Mouse (Mus musculus): ENCODE results near the gene Emid1. TPM values are rescaled to one million over a fixed set of nuclear protein-coding genes. Genes with fewer than 3 reads are reported as not detected.
A peak's percentile ranks its signal among the peaks of the same experiment; 100 is the strongest.

Emid1 gene
- polyA plus RNA-seq, 1 experiment from 2014 or later = 27.6 TPM

- peaks cover 15% of the 10 kb centered on the region for H3K27me3 ChIP-seq (replicated peaks)
- peaks cover 53% of the 10 kb centered on the region for H3K36me3 ChIP-seq
- no peak overlapping the region for H3K9ac ChIP-seq
- peaks cover 16% of the 10 kb centered on the region for H3K4me1 ChIP-seq
- no peaks in the 10 kb centered on the region for H3K9me3 ChIP-seq
- no peak overlapping the region for H3K4me3 ChIP-seq
- WGBS = 85% methylated on average over 9 of the region's 9 CpGs
- H3K4me2 ChIP-seq (replicated peaks) = no peak overlapping the region
- no peak overlapping the region for H3K27ac ChIP-seq
- no peak for ATAC-seq (ENCODE audit: low FRiP score, low read depth)
These were observed 83.7 kb downstream of the Emid1 start for GRCm38 (mm10) chr11:5068126-5068971.

DNA sequence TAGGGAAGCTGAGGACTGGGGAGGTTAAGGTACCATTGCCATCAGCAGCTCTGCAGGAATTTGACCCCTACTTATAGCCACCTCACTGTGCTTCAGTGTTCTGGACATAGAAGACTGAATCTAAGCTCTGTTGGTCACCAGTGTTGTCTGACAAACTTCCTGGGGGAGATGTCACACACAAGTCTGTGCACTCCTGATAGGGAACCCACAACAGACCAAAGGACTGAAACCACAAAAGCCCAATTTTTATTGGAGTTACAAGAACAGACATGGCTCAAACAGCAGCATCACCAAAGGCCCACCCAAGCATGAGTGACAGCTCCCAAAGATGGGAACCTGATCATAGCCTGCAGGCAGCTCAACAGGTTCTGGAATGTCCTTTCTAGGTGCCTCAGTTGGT, 85.0 kb downstream of the Emid1 start:
- Histone ChIP-seq H3K4me3 (no peak overlapping the region), H3K9me3 (no peaks in the 10 kb centered on the region), H3K4me1 (peaks cover 28% of the 10 kb centered on the region), H3K27ac (no peak overlapping the region), H3K9ac (no peak overlapping the region), H3K27me3 (replicated peaks) (peaks cover 28% of the 10 kb centered on the region), H3K36me3 (peaks cover 40% of the 10 kb centered on the region), H3K4me2 (replicated peaks) (no peak overlapping the region)
- ATAC-seq (ENCODE audit: low FRiP score, low read depth) = no peak

DNA sequence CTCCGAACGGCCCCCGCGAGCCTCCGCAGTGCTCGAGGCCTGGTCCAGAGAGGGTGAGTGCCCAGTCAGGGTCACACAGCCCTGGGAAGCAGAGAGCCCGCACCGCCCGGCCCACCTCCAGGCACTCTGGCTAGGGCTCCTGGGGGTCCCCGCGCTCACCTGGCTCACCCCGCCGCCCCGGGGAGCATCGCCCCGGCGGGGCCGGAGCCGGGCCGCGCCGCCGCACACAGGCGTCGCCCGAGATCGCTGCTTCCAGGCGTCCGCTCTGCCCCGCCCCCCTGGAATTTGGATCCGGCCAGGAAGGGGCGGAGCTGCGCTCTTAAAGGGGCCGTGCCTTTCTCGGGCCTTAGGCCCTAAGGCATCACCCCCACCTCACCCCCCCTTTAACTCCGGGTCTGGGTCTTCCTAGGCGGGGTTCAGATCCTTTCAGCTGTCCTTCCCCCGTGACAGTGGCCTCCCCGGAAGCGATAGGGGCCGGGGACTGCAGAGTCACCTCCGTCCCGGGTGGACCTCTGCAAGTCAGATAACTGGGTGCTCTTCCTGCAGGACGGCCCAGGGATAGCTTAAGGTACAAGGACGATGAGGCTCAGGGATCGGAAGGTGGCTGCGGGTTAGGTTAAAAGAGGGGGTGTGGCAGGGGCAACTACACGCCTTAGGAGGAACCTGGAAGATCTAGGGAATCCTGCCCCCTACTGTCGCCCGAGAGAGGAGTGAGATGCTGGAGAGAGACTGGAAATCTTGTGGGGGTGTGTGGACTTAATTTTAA, 86.8 kb downstream of the Emid1 start, which contains the start of gene Gas2l1:
Gene Gas2l1 (minus strand): TSS at position 272 of the 766 bp plus-strand sequence.
- Histone ChIP-seq H3K9me3 (no peaks in the 10 kb centered on the region), H3K36me3 (peaks cover 22% of the 10 kb centered on the region), H3K9ac (peak within 1 kb of the TSS; percentile 61), H3K4me1 (peaks cover 41% of the 10 kb centered on the region), H3K4me3 (peak within 1 kb of the TSS; percentile 66), H3K27me3 (replicated peaks) (peaks cover 46% of the 10 kb centered on the region), H3K27ac (no peak within 1 kb of the TSS), H3K4me2 (replicated peaks) (peak within 1 kb of the TSS; percentile 64)
- peak; percentile 82 for ATAC-seq (ENCODE audit: low FRiP score, low read depth)
- WGBS = under 1% methylated on average over 49 of the region's 50 CpGs

DNA sequence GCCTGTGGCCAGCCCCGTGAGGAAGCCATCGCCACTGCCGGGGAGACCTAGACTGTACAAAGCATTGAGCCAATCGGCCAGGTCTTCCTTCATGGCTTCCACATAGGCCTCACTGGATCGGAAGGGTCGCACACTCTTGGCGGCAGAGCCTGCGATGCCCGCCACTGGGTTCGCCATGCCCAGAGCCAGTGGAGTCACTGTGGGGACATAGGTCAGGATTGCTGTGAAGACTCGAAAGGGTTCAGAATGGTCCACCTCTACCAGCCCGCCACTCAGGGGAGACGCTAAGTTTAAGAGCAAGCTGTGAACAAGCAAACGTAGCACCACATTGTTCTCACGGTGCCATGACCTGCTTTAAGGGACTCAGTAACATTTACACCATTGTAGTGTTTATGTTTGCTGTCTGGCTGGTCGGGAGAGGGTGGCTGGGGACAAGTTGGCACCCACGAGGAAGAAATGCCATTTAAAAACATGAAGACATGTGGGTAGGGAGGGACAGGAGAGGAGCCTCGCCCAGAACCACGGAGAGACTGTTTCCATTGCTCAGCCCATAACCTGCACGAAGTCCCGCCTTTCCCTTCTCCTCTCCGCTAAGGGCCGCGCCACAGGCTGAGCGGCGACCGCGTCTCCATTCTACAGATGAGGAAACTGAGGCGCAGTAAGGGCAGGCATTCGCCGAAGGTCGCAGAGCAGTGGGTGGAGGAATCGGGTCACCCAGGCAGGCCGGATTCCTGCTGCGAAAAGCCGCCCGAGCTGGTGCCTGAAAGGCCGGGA, 87.6 kb downstream of the Emid1 start:
- H3K27me3 ChIP-seq (replicated peaks) = peaks cover 54% of the 10 kb centered on the region
- no peaks in the 10 kb centered on the region for H3K9me3 ChIP-seq
- peak overlapping the region; percentile 66 for H3K4me3 ChIP-seq
- peak overlapping the region; percentile 61 for H3K9ac ChIP-seq
- H3K4me2 ChIP-seq (replicated peaks) = peak overlapping the region; percentile 64
- peaks cover 45% of the 10 kb centered on the region for H3K4me1 ChIP-seq
- 14% methylated on average over 38 of the region's 38 CpGs for WGBS
- 0 out of 2 replicates have a peak, but pooled peaks have one; percentile 2 for ATAC-seq (ENCODE audit: low FRiP score, low read depth)
- peaks cover 17% of the 10 kb centered on the region for H3K36me3 ChIP-seq
- no peak overlapping the region for H3K27ac ChIP-seq

DNA sequence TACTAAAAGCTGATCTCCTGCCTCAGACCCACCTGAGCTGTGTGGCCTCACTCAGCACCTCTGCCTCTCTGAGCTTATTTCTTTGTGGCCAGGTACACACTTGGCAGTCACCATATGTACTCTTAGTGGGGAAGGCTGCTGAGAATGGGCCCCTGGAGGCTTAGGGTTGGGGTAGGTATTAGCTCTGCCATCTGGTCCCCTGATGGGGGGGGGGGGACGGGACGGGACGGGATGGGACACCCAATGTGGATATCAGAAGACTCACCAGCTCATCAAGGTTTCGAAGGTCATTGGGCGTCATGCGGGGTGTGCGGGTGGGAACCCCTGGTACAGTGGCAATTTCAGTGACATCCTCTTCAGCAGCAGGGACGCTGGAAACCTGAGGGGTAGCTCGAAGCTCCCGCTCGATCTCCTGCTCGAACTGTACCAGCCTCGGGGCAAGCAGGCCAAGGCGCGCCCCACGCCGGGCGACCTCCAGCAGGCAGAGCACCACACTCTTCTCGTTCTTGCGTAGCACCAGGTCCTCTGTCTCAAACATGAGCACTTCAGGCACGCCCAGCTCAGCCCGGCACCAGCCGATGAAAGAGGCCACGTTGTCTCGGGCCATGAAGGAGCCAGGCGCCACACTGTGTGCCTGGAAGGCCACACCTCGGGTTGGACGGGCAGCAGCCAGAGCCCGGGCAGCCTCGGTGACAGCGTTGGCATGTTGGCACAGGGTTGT, 88.3 kb downstream of the Emid1 start:
- H3K9ac ChIP-seq = peak overlapping the region; percentile 6; the same call in 1 of the 2 replicates
- H3K4me3 ChIP-seq = peak overlapping the region; percentile 66
- H3K4me2 ChIP-seq (replicated peaks) = peak overlapping the region; percentile 64
- no peak overlapping the region for H3K27ac ChIP-seq
- WGBS = 50% methylated on average over 31 of the region's 31 CpGs
- no peak for ATAC-seq (ENCODE audit: low FRiP score, low read depth)
- no peaks in the 10 kb centered on the region for H3K9me3 ChIP-seq
- H3K27me3 ChIP-seq (replicated peaks) = peaks cover 61% of the 10 kb centered on the region
- H3K36me3 ChIP-seq = peaks cover 10% of the 10 kb centered on the region
- H3K4me1 ChIP-seq = peaks cover 45% of the 10 kb centered on the region

DNA sequence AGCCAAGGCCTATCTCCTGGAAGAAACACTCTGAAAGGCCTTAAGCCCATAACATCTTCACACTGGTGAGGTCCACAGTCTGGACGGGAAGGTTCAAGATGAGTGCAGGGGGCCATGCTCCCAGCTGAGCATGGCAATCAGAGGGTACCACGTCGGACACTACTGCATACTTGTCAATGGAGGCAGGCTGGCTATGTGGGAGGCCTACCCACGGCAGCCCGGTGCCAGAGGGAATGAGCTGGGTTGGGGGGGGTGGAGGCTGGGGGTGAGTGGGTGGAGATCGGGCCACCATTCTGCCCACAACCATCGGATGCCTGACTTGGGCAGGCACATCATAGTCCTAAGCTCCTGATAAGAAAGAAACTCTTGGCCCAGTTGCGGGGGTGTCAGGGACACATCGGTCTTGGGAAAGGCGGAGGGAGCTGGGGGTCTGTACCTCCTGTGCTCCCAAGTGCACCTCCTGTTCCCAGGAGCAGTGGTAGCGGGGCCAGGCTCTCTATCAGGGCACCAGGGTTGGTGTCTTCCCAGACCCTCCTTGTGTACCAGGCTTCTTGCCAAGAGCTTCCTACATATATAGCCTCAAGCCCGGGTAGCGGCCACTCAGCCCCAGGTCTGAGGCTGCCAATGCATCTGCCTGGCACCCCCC, 89.1 kb downstream of the Emid1 start:
- no peak overlapping the region for H3K27ac ChIP-seq
- H3K27me3 ChIP-seq (replicated peaks) = peaks cover 69% of the 10 kb centered on the region
- H3K4me2 ChIP-seq (replicated peaks) = peak overlapping the region; percentile 64
- H3K36me3 ChIP-seq = peaks cover 2% of the 10 kb centered on the region
- peaks cover 50% of the 10 kb centered on the region for H3K4me1 ChIP-seq
- H3K9me3 ChIP-seq = no peaks in the 10 kb centered on the region
- H3K4me3 ChIP-seq = no peak overlapping the region
- H3K9ac ChIP-seq = no peak overlapping the region
- ATAC-seq (ENCODE audit: low FRiP score, low read depth) = no peak
- WGBS = 57% methylated on average over 13 of the region's 13 CpGs

GRCm38 (mm10) chr11:5062326-5062725, 89.7 kb downstream of the Emid1 start:
- H3K4me2 ChIP-seq (replicated peaks) = peak overlapping the region; percentile 64
- H3K27ac ChIP-seq = no peak overlapping the region
- H3K36me3 ChIP-seq = no peaks in the 10 kb centered on the region
- no peak for ATAC-seq (ENCODE audit: low FRiP score, low read depth)
- no peaks in the 10 kb centered on the region for H3K9me3 ChIP-seq
- H3K27me3 ChIP-seq (replicated peaks) = peaks cover 75% of the 10 kb centered on the region
- H3K9ac ChIP-seq = no peak overlapping the region
- peaks cover 55% of the 10 kb centered on the region for H3K4me1 ChIP-seq
- H3K4me3 ChIP-seq = peak overlapping the region; percentile 29
- 16% methylated on average over 13 of the region's 13 CpGs for WGBS

GRCm38 (mm10) chr11:5061413-5062139, 90.5 kb downstream of the Emid1 start:
- 2% methylated on average over 62 of the region's 62 CpGs for WGBS
- Histone ChIP-seq H3K27me3 (replicated peaks) (peaks cover 83% of the 10 kb centered on the region), H3K36me3 (no peaks in the 10 kb centered on the region), H3K4me2 (replicated peaks) (peak overlapping the region; percentile 64), H3K4me3 (peak overlapping the region; percentile 29), H3K27ac (no peak overlapping the region), H3K4me1 (peaks cover 55% of the 10 kb centered on the region), H3K9ac (peak overlapping the region; percentile 44), H3K9me3 (no peaks in the 10 kb centered on the region)
- peak; percentile 18; the same call in 1 of the 2 replicates for ATAC-seq (ENCODE audit: low FRiP score, low read depth)

DNA sequence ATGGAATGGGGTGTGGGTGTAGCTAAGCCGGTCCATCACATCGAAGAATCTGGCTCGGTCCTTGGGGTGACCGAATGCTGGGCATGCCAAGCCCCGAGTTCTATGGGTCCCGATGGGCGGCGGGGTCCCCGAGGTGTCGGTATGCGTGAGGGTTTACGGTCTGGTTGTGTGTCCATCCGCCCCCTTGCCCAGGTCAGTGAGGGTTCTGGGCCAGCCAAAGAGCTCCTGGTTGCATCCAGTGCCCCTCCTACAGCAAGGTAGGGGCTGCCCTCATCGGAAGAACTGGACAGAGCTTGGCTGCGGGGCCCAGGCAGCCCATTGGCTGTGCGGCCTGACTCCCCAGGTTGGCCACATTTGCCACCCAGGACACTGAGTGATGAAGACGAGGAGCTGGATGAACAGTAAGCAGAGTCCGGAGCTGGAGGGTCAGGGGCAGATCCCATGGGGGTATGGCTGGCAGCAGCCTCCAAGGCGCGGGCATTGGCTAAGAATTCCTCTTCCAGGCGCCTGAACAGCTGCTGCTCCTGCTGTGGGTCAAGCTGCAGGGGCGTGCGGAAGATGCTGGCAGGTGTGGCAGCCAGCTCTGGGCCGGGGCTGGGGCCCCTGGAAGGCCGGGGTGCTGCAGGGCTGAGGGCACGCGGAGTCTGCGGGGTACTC, 91.2 kb downstream of the Emid1 start:
- ATAC-seq (ENCODE audit: low FRiP score, low read depth) = no peak
- WGBS = 47% methylated on average over 28 of the region's 28 CpGs
- no peaks in the 10 kb centered on the region for H3K36me3 ChIP-seq
- peak overlapping the region; percentile 29 for H3K4me3 ChIP-seq
- H3K9ac ChIP-seq = 0 out of 2 replicates have a peak overlapping the region, but pooled peaks have one; percentile 44
- peaks cover 90% of the 10 kb centered on the region for H3K27me3 ChIP-seq (replicated peaks)
- H3K4me1 ChIP-seq = peaks cover 55% of the 10 kb centered on the region
- H3K27ac ChIP-seq = no peak overlapping the region
- H3K9me3 ChIP-seq = no peaks in the 10 kb centered on the region
- peak overlapping the region; percentile 64 for H3K4me2 ChIP-seq (replicated peaks)

DNA sequence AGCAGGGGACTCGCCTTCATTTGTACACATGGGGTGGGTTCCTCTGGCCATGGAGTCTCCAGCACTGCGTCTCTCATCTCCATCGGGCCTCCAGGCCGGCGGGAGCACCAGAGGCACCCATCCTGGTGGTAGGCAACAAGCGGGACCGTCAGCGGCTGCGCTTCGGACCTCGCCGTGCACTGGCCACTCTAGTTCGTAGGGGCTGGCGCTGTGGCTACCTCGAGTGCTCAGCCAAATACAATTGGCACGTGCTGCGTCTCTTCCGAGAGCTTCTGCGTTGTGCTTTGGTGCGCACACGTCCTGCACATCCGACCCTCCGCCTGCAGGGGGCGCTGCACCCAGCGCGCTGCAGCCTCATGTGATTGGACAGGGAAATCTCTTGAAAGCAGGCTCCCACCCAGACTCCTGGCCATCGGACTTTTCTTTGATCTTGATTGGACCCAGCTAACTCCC, 92.3 kb downstream of the Emid1 start:
- H3K4me3 ChIP-seq = no peak overlapping the region
- no peaks in the 10 kb centered on the region for H3K9me3 ChIP-seq
- H3K9ac ChIP-seq = no peak overlapping the region
- H3K36me3 ChIP-seq = no peaks in the 10 kb centered on the region
- WGBS = 10% methylated on average over 27 of the region's 27 CpGs
- no peak for ATAC-seq (ENCODE audit: low FRiP score, low read depth)
- H3K4me1 ChIP-seq = peaks cover 53% of the 10 kb centered on the region
- H3K27ac ChIP-seq = no peak overlapping the region
- peak overlapping the region; percentile 30; the same call in 1 of the 2 replicates for H3K4me2 ChIP-seq (replicated peaks)
- peaks cover 99% of the 10 kb centered on the region for H3K27me3 ChIP-seq (replicated peaks)
